Mouse (Mus musculus) embryonic stem cell, embryonic (primary cell): ENCODE measurements around the gene Dck.

Experiments used
- CTCF ChIA-PET, 4 experiments: fragments of 300-600 bp in 2 of 4; fragments of 350-600 bp in 2 of 4; sonication (Branson Sonifier 250); formaldehyde crosslinking; loops; one replicate each; lab custom pipeline; 2022; ENCODE audit warnings: inconsistent platforms in 2 of 4; lab: Charles Lee
- POLR2A ChIA-PET, 4 experiments: fragments of 300-600 bp in 2 of 4; fragments of 350-600 bp in 2 of 4; sonication (Branson Sonifier 250); formaldehyde crosslinking; loops; one replicate each; lab custom pipeline; 2022; ENCODE audit warnings: antibody characterized with exemption in 4 of 4, inconsistent platforms in 1 of 4; lab: Charles Lee

The Dck gene

DNA sequence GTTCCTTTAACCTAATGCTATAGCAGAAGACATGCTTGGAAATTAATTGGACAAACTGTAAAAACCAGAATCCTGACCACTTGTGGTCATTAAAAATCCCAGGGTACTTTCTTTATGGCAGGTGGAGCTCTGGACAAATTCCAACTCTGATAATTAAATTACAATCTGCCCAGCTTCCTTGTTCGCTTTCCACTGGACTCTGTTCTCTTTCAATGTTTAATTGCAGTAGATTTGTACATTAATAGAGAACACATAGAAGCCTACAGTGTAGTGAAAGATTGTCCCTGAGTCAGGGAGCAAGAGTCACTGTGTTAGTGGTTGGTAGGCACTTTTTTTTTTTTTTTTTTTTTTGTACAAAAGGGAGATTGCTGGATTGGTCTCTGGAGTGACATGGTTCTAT, 56.7 kb downstream of the Dck start:
- ChIA-PET POLR2A (no interaction called here), CTCF (no interaction called here)

GRCm38 (mm10) chr5:88824838-88825237, 60.0 kb downstream of the Dck start:
- POLR2A ChIA-PET = no interaction called here
- CTCF ChIA-PET = no interaction called here

DNA sequence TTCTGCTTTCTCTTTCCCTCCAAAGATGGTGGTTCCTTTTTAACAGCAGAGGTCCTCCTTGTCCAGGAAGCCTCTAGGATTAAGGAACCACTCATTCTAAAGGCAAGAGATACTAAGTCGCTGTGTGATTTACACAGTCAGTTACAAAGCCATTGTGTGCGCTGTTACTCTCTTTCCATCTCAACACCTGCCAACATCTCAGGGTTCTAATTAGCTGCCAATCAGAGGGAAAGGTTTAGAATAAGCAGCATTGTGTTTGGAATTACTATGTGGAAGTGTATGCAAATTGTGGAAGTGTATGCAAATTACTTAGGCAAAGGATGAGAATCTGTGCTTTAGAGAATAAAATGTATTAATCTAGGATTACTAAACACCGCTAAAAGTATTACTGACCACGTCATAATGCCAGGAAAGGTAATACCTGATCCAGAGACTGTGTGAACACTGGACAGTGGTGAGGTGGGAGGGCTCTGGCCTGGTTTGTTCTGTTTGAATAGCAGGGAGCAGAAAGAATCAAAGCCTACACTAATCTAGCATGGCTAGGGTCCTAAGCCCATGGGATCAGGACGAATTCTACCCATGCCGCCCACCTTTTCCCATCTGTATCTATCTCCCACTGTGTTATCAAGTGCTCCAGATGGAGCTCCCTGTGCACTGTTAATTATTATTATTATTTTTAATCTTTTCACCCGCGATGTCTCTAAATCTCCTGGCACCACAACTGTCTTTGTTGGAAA, 65.2 kb downstream of the Dck start:
- ChIA-PET CTCF (interaction anchor here in 1 of 4 experiments (1.0 kb wide), 1 partner anchor 38 kb away, joined by 3 read pairs; no protein-coding TSS in a partner anchor), POLR2A (no interaction called here)

DNA sequence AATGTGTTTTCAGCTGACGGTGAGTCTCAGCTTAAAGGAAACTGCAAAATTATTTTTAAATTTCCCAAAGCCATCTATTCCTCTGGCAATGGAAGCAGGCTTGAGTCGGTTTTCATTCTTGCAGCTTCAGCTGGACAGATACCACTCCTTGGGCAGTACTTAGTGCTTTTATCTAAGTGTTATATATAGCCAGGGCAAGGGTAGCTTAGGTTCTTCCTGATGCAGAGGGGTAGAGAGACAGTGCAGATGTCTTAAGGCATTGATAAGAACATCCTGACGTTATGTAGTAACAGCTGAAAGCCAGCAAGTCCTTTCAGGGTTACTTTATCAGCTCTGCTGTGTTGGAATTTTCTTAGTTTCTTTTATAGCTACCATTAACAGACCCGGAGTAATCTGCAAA, 66.1 kb downstream of the Dck start:
- POLR2A ChIA-PET = no interaction called here
- CTCF ChIA-PET = interaction anchor here in 1 of 4 experiments (1.0 kb wide), 1 partner anchor 39 kb away, joined by 3 read pairs; no protein-coding TSS in a partner anchor

- POLR2A ChIA-PET = no interaction called here
- CTCF ChIA-PET = interaction anchor here in 1 of 4 experiments (0.8 kb wide), 1 partner anchor 31 kb away, joined by 3 read pairs; no protein-coding TSS in a partner anchor
Observed at GRCm38 (mm10) chr5:88831935-88832334, 67.1 kb downstream of the Dck start.
